Mouse (Mus musculus) embryo, embryonic 11.5 days (tissue): Measurements from ENCODE around the gene Pkp4.
"Not testable (repeated sequence)": the region's sequence is repeated elsewhere in the genome, so short reads cannot be mapped to it uniquely, and the experiment has no call there.

Experiments used
- DNase-seq: peaks from one replicate; pipeline ENCODE4 v3.0.0-alpha.2; 2012; ENCODE audit warnings: low read depth, low spot score

Gene Pkp4

DNA sequence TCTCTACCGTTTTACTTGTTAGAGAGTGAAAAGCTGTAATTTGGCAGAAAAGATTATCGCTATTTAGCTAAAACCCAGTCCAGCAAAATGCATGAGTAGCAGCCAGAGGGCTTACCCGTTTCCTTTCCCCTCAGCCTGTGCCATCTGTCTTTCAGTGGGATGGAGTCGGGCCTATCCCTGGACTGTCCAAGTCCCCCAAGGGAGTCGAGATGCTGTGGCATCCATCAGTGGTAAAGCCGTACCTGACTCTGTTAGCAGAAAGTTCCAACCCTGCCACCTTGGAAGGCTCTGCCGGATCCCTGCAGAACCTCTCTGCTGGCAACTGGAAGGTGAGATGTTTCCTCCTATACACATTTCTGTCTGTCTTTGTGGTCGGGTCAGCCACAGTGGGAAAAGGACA lies 178.3 kb downstream of the Pkp4 start:
- DNase-seq, result no peak

- no peak for DNase-seq
These were observed 179.3 kb downstream of the Pkp4 start for GRCm38 (mm10) chr2:59339776-59340539.

GRCm38 (mm10) chr2:59340878-59341277 lies 180.2 kb downstream of the Pkp4 start:
- no peak for DNase-seq

DNA sequence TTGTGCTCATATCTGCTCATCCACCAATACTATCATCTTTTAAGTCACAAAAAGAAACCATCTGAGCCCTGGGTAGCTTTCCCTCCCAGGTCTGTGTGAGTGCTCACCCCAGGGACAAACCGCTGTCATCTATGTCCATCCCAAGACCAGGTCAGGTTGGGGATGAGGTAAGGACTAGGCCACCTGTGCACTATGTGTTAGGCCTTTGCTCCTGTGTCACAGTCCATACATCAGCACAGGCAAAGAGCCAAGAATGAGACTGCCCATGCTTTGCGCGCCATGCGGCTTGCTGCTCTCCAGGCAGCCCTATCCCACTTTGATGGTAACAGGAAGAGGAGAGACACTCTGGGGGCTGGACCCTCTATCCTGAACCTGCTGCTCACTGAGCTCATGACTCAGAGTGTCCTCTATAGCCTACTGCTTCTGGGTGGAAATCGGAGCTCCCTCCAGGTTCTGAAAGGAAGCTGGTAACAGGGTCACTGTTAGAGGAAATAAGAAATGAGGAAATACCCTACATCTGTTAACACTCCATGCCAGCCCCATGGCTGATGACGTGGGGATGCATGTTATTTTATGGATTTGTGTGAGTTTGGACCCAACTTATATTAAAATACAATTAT lies 182.1 kb downstream of the Pkp4 start:
- DNase-seq, result no peak

- no peak for DNase-seq
These were observed 183.2 kb downstream of the Pkp4 start for GRCm38 (mm10) chr2:59343834-59344233.

GRCm38 (mm10) chr2:59344699-59345098 lies 184.0 kb downstream of the Pkp4 start:
- DNase-seq, result no peak

- DNase-seq, result no peak
These were observed 184.6 kb downstream of the Pkp4 start for GRCm38 (mm10) chr2:59345141-59345839.

GRCm38 (mm10) chr2:59346443-59346842 lies 185.8 kb downstream of the Pkp4 start:
- no peak for DNase-seq

GRCm38 (mm10) chr2:59348585-59348984 lies 187.9 kb downstream of the Pkp4 start:
- no peak for DNase-seq

GRCm38 (mm10) chr2:59350094-59350493 lies 189.4 kb downstream of the Pkp4 start:
- no peak for DNase-seq

DNA sequence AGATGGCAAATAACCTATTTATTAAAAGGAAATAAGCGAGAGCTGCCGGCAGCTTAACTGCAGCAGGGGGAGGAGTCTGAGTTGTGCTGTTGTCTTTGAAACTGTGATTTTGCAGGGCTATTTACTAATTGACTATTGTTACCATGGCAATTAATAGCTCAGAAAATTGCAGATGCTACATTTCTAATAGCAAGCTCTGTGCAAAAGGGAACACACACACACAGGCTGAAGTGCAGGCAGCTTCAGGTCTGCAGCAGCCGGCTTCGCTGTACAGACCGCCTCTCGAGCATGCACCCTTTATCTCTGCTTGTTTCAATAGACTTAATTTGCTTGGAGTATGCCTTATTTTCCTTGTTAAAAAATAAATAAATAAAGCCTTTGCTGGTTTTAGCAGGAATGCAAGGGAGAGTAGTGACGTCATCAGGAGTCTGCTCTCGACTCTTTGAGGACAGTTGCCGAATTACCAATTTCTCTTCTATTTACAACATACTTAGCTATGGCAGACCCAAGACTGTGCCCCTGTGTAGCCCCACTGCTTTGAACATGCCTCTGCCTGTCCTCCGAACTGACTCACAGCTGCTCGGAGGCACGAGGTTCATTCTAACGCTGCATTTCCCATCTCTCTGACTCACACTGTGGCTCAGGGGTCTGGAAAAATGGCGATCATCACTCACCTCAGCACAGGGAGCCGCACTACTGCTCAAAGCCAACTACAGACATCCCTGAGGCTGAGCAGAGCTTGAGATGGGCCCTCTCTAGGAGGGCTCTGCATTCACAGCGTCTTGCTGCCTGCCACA lies 190.9 kb downstream of the Pkp4 start:
- DNase-seq, result no peak

DNA sequence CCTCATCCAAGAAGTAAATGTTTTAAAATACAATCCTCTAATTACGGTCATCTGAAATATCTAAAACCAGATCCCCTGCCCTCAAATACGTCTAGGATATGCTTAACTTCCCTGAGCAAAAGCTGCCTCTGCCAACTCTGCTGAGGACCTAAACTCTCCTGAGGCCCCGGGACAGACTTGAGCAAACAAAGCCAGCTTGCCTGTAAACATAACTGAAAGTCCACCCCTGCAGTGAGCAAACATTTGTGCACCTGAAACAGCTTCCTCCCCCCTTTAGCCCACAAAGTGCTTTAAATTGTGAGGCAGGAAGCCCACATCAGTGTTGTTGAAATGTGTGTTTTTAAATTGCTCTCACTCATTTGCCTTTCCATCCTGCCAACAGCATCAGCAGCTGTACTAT lies 193.2 kb downstream of the Pkp4 start:
- no peak for DNase-seq

DNA sequence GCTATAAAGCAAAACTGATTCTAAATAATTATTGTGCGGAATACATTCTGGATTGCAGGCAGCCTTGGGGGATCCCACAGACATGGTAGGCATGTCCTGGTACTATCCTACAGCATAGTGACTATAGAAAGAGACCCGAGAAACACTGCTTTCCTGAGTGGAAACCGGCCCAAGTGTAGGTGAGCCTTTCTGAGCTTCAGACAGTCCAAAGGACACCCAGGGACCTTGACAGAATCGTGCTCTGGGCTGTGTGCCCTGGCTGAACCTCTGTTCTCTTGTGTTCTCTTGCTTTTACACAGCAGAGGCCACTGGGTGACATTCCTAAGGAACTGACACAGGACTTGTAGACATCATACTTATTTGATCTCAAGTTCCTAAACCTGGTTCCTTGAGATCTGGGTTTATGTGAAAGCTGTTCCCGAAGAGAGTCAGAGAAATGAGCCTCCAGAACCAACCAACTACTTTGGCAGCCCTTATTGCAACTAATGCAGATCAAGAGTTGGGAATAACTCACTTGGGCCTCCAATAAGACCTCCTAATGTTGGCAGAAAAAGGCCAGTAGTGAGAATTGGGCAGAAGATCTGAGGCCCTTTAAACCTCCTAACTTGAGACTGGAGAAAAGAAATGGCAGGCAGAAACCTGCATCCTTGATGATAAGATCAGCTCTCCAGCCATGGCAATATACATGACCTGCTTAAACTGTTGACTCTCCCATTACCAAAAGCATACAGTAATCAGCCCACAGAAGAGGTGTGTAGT lies 195.1 kb downstream of the Pkp4 start:
- DNase-seq, result no peak

DNA sequence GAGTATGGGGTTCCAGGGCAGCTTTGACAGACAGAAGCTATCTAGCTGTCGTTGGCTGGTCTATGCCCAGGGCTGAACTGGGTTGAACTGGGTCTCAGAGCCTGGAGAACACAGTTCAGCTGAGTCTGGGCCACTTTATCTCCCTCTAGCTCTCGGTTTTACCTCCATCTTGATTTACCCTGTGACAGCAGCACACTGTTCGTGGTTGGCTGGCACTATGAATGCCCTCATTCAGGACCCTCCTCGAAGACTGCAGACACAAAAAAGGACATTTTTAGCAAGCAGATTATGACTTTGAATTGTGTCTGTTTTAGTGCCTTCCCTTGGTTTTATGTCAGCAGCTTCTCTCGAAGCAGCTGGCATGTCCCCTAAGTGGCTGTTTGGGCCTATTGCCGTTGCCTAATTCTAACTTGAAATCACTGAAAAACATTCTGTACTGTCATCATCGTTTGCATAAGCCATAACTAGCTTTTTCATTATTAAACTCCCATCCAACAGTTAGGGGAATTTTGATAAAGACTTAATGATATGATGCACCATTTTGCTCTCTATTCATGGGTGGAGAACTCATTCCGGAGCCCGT lies 199.2 kb downstream of the Pkp4 start:
- DNase-seq, result no peak

GRCm38 (mm10) chr2:59361350-59361780 lies 200.7 kb downstream of the Pkp4 start:
- DNase-seq, result peak; percentile 8

DNA sequence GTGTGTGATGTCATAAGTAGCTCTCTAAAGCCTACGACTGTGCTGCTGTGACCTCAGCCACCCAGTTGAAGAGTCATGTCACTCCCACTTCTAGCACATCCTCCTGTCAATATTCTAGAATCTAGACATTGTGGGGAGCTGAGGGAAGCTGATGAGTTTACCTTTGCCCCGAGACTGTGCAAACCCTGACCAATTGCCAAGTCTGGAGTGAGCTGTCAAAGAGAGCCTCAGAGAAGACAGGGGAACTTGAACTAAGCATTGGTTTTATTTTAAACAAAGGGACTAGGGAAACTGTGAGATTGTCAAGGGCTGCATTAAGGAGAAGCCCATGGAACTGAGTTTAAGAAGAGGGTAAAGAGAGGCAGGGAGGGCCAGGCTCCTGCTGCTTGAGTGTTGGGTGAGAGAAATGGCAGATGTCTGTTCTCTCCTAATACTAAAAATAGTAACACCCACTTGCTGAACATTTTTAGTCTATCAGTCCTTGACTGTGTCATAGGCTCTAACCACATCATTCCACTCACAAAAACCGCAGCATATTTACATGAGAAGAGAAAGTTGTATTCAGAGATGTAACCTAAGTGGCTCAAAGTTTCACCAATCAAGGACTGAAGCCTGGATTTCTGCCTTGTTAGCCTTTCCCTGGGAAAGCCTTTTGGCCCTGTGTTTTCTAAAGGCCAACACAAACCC lies 203.6 kb downstream of the Pkp4 start:
- DNase-seq, result no peak

DNA sequence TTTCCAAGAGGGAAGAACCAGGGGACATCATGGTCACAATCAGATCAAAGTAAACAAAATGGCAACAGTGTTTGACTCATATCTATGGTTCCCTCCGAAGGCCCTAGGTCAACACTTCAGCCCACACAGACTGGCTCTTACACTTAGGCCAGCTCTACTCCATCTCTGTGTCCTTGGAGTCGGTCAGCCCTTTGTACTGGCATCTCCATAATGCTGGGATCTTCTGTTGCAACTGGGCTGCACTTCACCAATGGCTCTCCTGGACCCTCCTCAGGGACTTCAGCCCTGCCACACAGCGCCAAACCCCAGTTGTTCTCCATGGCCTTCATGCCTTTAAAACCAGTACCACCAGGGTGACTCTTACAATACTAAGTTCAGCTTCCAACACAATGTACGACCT lies 206.5 kb downstream of the Pkp4 start:
- no peak for DNase-seq

DNA sequence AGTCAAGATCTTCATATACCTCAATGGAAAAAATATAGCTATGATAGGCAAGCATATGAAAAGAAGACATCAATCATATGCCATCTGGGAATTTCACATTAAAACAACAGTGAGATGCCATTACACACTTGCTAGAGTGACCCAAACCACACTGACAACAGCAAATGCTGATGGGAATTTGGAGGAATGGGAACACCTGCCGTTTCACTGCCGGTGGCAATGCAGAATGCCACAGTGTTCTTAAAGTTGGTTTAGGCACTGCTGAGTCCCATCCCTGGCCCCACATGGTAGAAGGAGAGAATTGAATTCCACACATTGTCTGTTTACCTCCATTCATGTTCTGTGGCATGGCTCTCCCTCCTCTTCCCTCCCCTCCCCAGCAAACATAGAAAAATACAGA lies 212.5 kb downstream of the Pkp4 start:
- no peak for DNase-seq

DNA sequence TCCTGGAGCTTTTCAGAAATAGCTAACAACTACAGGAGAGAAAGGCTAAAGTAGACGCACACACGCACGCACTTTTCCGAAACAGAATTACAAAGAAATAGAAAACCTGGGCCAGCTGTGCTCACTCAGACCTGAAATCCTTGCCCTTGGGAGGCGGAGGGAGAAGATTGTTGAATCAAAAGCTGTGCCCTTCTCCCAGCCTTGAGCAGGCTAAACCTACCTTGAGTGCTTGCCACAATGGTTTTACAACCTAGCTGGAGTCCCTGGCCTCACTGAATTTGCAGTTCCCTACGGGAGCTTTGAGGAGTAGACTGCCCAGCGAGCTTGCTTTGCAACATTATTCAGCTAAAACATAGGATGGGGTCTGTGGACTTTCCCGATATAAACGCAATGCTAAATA lies 217.4 kb downstream of the Pkp4 start:
- DNase-seq, result no peak

GRCm38 (mm10) chr2:59378861-59379260 lies 218.2 kb downstream of the Pkp4 start:
- not testable (repeated sequence) for DNase-seq
